Comparison of ENCODE assay signal across 8 mouse cellular contexts in genomic region chr10:80295618-80296425, GRCm38 (mm10). TPM values are rescaled to one million over a fixed set of nuclear protein-coding genes. Genes with fewer than 3 reads are reported as not detected.
A peak's percentile ranks its signal among the peaks of the same experiment; 100 is the strongest.
DNase-seq lines count a peak whose midpoint lies in the region; ATAC-seq lines count a peak whose summit lies in the region.

Gene Apc2, plus strand, starts transcription at chr10:80295977.

- peaks cover 37% of the 10 kb centered on the region for H3K27me3 ChIP-seq in intestine, embryonic 15.5 days (replicated peaks)

- peaks cover 22% of the 10 kb centered on the region for H3K4me1 ChIP-seq in intestine, embryonic 15.5 days (replicated peaks)

- intact Hi-C loops in left cerebral cortex, postnatal 14 days (cut with DNase I): no loop called here

- ATAC-seq in intestine, embryonic 15.5 days: peak; percentile 52
- ATAC-seq in megakaryocyte-erythroid progenitor cell, adult 5-6 weeks (replicated peaks; ENCODE audit: low FRiP score, low TSS enrichment, poor library complexity, severe bottlenecking): peak; percentile 62

- H3K27ac ChIP-seq in intestine, embryonic 15.5 days: no peak within 1 kb of the TSS

- DNase-seq in adrenal gland, adult 2 months: peak; percentile 84
- DNase-seq in embryo, embryonic 11.5 days (ENCODE audit: low read depth, low spot score): peak; percentile 63
- DNase-seq in gastrocnemius, postnatal 25 days: peak; percentile 70
- peak; percentile 74 to 83 for DNase-seq in left cerebral cortex, postnatal 14 days (ENCODE audit: low spot score in 2 of 2)
- DNase-seq in right cerebral cortex, postnatal 25 days: peak; percentile 81
- DNase-seq in yolk sac, embryonic 10.5 days (ENCODE audit: low spot score): peak; percentile 75

- H3K9me3 ChIP-seq in intestine, embryonic 15.5 days: no peaks in the 10 kb centered on the region

- H3K36me3 ChIP-seq in intestine, embryonic 15.5 days: peaks cover 12% of the 10 kb centered on the region

- peak within 1 kb of the TSS; percentile 37 for H3K4me3 ChIP-seq in intestine, embryonic 15.5 days (replicated peaks)

- H3K9ac ChIP-seq in intestine, embryonic 15.5 days: peak within 1 kb of the TSS; percentile 47

- H3K4me2 ChIP-seq in intestine, embryonic 15.5 days (replicated peaks): peak within 1 kb of the TSS; percentile 78

- 3% methylated on average over 26 of the region's 26 CpGs for WGBS in intestine, embryonic 15.5 days

RNA-seq across cellular contexts. Expression of gene Apc2, which starts in this region (rescaled TPM):
- total RNA-seq in adrenal gland, adult 2 months (2021): 1 to 10 TPM in 1 of 2 experiments, under 1 TPM in 1; 0.72 to 3.0 TPM
- polyA plus RNA-seq in adrenal gland, adult 2 months (2012; rRNA removed): 2.5 and 4.0 TPM in 2 replicates
- total RNA-seq in gastrocnemius, postnatal 25 days (2021): under 1 TPM; 0.59 to 0.82 TPM
- 4.9 and 6.5 TPM in 2 replicates for polyA plus RNA-seq in intestine, embryonic 15.5 days (2015; fragmentation: Nextera tagmentation; extraction: Ambion mirVana)
- total RNA-seq in left cerebral cortex, postnatal 14 days (2021): 100 to 1,000 TPM; 131 to 139 TPM
- total RNA-seq in megakaryocyte-erythroid progenitor cell, adult 5-6 weeks (2014; fragmentation: Nextera tagmentation): 0.07 TPM in 1 of 2 replicates, not detected in the other
- not detected in 2 replicates for total RNA-seq in megakaryocyte-erythroid progenitor cell, adult 5-6 weeks (2017)

Comparison
In these comparisons a context has a peak if more than half of its experiments do, and no peak if none do; other contexts are left out.
1. RNA of gene Apc2 (total RNA-seq): 131 to 139 TPM in left cerebral cortex, postnatal 14 days; 0.72 to 3.0 TPM in adrenal gland, adult 2 months, 0.59 to 0.82 TPM in gastrocnemius, postnatal 25 days and 0.07 TPM in megakaryocyte-erythroid progenitor cell, adult 5-6 weeks; every median in the first group is over 10 times any median in the second.
2. Peak in DNase-seq in gastrocnemius, postnatal 25 days; RNA of the gene not detected or under 1 TPM.
3. Peak in ATAC-seq in megakaryocyte-erythroid progenitor cell, adult 5-6 weeks; RNA of the gene not detected or under 1 TPM.
4. Peak in every context shown above with its lines, with median percentiles within 50 percentile points of each other: DNase-seq.